Mouse (Mus musculus) ovary, postnatal 36 days (tissue): ENCODE data around the gene AL607142.1.

Experiments
- DNase-seq: peaks from one replicate; pipeline ENCODE4 v3.0.0; 2022; ENCODE audit warnings: low spot score, mixed read lengths

Gene AL607142.1

DNA sequence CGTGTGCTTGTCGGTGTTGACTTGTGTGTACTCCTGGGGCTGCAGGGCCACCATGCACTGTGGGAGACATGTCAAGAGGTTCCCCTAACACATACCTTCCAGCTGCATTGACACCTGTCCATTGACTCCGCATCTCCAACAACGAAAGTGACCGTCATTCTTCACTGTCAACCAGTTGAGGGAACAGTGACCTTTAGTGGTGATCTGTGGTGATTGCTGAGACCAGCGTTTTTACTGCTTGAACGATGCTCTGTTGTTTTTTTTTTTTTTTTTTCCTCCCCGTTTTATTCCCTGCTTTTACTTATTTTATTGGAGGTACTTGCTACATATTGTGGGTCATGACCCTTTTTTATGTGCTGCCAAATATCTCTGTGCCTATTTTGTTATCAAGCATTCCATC, 7.3 kb upstream of the AL607142.1 start:
- DNase-seq: no peak

DNA sequence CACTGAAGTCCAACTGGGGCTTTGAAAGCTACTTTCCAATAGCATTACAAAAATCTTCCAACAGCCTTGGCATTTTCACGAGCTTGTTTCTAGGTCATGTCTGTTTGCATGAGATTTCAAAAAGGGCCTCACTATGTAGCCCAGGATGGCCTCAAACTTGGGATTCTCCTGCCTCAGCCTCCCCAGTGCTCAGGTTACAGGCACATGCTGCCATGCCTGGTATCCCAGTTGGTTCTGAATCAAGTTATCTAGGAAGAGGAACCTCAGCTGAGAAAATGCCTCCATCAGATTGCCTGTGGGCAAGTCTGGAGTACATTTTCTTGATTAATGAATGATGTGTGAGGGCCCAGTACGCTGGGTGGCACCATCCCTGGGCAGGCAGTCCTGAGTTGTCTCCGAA, 6.6 kb upstream of the AL607142.1 start:
- DNase-seq: no peak

DNA sequence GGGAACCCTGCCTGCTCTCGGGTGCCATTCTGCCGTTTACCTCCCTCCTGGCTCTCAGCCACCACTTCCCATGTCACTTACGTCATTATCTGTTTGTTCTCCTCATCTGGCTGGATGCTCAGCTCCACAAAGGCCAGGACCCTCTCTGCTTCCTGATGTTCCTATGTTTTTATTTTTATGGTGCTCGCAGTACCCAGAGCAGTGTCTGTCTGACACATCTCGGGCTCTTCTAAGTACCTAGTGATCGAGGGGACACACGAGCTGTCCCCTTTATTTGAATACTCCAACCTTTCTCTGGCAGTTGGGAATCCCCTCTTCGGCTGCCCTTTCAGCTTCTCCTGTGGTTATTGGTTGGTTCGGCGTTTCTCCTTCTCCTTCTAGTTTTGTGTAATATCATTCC, 6.0 kb upstream of the AL607142.1 start:
- DNase-seq: no peak

GRCm38 (mm10) chr4:120061727-120062126, 3.1 kb upstream of the AL607142.1 start:
- DNase-seq: no peak

- DNase-seq: no peak
Observed at GRCm38 (mm10) chr4:120062198-120062597, 2.6 kb upstream of the AL607142.1 start.

- no peak for DNase-seq
Observed at GRCm38 (mm10) chr4:120062754-120063153, 2.0 kb upstream of the AL607142.1 start.

DNA sequence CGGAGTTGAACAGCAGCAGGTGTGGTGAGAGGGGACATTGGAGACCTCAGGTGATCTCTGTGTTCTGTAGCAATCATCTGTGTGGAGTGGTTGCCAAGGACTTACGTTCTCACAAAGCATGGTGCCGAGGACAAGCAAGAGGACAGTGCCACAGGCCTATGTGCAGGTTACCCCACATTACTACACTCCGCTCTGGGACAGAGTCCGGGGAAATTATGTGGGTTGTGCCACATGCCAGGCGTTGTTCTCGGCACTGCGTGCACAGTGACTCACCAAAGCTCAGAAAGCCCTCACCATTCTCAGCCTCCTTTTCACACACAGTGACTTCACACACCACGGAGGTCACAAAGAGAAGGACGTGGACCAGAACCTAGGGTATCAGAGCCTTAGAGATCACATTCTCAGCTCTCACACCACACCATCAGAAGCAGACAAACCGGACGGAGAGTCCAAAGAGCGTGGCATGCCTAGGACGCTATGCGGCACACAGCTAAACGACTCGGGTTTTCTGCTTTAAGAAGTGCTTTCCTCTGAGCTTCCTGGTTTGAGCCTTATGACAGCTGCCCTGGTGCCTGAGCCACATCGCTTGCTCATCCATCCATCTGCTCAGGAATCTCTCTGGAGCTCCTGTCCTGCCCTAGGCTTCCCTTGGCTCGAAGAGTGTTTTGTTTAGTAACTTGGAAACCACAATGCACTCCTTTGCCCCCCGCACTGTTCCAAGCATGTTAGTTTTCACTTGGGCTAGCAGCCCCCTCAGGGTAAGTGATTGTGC, 1.3 kb upstream of the AL607142.1 start:
- no peak for DNase-seq

GRCm38 (mm10) chr4:120066841-120067591, 2.2 kb downstream of the AL607142.1 start:
- no peak for DNase-seq

DNA sequence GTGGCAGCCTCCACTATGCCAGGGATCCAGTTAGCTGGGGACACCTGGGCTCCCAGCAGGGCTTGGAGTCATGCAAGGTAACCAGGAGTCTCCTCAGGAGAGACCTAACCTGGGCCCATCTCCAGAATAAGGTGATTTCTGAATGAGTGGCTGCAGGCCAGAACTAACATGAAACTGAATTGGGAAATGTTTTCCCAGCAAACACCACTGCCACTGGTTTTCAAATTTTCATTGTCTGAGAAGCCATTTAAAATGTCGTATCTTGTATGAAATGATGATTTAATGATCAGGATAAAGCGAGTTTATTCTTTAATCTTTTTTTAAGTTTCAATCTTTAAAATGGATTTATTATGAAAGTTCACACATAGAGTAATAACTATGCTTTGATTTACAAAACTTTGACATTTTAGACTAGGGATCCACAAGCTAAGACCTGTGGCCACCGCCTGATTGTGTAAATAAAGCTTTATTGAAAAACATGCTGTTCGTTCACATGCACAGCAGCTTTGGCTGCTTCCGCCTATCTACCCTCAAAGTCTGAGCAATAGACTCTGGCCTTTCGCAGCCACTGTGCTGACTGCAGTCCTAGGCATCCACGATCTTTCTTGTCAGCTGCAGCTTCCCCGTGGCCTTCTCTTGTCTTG, 2.9 kb downstream of the AL607142.1 start:
- no peak for DNase-seq

- DNase-seq: no peak
Observed at GRCm38 (mm10) chr4:120068883-120069581, 4.2 kb downstream of the AL607142.1 start.

GRCm38 (mm10) chr4:120069582-120069980, 4.8 kb downstream of the AL607142.1 start:
- DNase-seq: no peak

GRCm38 (mm10) chr4:120071411-120071810, 6.6 kb downstream of the AL607142.1 start:
- DNase-seq: no peak

GRCm38 (mm10) chr4:120071842-120072507, 7.2 kb downstream of the AL607142.1 start:
- no peak for DNase-seq

- DNase-seq: no peak
Observed at GRCm38 (mm10) chr4:120074061-120074460, 9.3 kb downstream of the AL607142.1 start.

DNA sequence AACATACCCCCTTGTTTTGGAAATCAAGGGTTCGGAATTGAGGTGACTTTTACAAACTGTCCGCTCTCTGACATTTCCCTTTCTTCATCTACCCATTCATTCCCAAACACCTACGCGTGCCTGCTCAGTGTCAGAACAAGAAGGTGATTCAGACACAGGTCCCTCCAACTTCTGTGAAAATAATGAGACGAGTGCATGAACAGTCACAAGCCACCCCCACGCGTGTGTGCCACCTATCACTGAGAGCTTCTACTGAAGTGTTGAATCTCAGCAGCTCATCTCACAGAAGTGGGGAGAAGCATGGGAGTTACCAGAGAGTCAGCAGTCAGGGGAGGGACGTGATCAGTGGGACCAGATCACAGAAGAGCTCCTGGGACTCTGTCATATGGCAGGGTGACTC, 12.5 kb downstream of the AL607142.1 start:
- no peak for DNase-seq

DNA sequence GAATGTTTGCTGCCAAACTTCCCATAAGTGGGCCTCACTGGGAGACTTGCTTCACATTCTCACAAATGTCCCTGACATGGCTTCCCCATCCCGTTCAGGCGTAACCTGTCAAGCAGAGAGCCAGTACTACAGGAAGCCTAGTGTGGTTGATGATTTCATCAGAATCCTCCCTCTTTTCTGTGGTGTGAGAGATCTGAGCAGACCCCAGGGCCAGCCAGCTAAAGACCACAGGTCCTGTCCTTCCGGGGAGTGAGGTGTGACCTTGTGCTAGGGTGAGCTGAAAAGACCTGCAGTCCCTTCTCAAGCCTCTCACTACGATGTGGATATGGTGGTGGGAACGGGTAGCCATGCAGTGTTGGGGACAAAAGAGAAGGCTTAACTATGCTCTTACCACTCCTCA, 17.7 kb downstream of the AL607142.1 start:
- no peak for DNase-seq

GRCm38 (mm10) chr4:120083700-120084099, 18.9 kb downstream of the AL607142.1 start:
- no peak for DNase-seq

DNA sequence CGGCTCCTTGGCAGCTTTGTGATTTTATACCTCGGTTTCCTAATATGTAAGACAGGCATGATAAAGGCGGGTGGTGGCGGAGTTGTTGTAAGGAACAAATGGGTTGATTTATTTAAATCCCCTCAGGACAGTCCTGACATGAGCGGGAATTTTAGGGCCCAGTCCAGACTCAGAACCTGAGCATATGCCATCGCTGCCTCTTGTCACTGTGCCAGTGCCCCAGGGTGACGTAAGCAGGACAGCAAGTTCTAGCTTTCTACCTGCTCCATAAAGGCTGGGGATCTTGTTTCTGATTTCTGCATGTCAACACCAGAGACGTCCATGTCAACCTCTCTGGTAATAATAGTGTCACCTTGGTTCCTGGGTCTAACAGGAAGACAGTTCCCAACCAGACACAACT, 24.7 kb downstream of the AL607142.1 start:
- no peak for DNase-seq

DNA sequence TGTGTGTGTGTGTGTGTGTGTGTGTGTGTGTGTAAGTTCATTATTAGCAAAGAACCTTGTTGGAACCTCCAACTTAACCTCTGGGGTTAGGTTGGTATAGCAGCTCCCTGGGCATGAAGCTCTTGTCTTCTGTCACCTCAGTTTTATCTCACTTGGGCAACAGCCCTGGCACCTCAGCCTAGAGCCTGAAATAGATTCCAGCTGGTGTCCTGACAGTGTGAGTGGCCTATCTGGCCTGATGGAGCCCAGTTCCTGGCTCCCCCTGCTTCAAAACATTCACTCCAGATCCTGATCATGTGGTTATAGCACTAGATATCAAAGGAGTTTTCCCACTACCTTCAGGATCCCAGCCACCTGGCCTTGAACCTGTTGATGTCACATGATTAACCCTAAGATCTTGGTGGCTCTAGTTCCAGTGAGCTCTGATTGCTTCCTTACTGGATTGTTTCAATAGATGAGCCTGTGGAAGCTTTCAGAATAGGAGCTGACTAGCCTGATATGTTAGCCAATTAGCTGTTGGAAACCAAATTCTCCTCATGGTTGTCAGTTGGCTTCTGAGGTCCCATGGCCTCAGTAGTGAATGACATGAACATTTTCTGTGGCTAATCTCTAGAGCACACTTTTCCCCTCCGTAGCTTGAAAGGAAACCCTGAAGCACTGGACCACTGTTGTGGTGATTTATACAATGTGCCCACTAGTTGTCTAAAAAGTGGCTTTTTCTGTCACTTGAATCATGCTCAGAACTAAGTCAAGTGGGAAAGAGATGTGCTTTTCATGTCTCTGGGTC, 27.4 kb downstream of the AL607142.1 start:
- no peak for DNase-seq

GRCm38 (mm10) chr4:120096935-120097334, 32.1 kb downstream of the AL607142.1 start:
- no peak for DNase-seq

DNA sequence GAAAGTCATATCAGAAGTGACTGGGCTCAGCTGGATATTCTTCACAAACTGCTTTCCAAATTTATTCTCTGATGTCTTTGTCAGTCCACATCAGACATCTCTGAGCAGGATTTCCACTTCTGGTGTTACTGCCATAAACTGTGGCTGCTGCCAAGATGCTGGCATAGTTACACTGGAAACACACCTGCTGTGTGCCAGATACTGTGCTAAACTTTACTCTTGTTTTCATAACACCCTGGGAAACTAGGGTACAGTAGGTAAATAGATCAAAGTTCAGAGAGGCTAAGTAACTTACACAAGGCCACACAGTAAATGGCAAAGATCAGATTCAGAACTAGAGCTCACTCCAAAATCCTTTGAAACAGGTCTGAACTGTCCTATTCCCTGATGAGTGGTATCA, 36.4 kb downstream of the AL607142.1 start:
- DNase-seq: no peak
